Mouse (Mus musculus): ENCODE measurements around the gene Rex1bd.

Gene Rex1bd

DNA sequence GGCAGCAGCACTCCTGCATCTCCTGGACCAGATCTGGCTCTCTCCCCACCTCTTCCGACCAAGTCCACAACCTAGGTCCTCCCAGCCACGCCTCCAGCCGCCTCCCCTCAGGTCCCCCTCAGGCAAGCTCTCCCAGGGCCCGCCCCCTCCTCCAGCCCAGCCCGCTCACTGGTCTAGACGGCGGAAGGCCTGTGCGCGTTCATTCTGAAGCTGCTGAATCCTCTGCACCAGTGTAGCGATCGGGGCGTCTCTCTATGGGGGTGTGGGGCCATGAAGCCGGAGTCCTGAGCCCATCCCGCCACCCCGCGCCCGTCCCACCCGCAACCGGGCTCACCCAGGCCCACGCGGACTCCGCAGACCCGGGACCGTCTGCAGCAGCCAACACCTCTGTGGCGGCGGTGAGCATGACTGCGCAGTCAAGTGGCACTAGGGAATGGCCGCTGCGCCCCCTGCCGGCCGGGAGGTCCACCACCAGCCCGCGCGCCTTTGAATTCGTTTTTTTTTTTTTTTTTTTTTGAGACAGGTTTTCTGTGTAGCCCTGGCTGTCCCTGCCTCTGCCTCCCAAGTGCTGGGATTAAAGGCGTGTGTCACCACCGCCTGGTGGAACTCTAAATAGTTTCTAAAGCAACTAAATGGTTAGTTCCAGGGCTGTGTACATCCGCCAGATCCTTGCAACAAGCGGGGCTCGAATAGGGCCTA, at the start of gene Rex1bd:
Rex1bd (minus strand) TSS at position 425 of the 699 bp plus-strand sequence.
- peak; percentile 96 for DNase-seq

- DNase-seq = no peak
These were observed 48.7 kb upstream of the Rex1bd start for GRCm38 (mm10) chr8:70555079-70555747.

- no peak for DNase-seq
These were observed 47.2 kb upstream of the Rex1bd start for GRCm38 (mm10) chr8:70553740-70554139.

DNA sequence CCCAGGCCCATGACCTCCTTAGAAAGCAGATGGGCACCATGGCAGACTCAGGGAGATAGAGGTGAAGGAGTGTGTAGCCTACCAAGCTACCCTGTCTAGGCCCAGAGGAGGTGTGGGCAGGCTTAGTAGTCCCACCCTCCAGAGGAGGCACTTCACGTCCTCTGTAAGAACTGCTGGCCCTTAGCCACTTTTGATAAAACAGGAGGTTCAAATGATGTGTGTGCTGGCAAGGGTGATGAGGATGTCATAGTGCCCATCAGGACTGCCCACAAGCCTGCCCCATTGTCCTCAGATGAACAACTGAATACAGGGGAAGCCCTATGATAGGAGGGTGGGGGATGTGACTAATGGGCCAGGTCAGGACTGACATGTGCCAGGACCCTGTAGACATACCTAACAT, 46.3 kb upstream of the Rex1bd start:
- no peak for DNase-seq

- no peak for DNase-seq
These were observed 45.1 kb upstream of the Rex1bd start for GRCm38 (mm10) chr8:70551558-70552161.

- DNase-seq = no peak
These were observed 43.0 kb upstream of the Rex1bd start for GRCm38 (mm10) chr8:70549412-70550184.

- DNase-seq = no peak
These were observed 41.2 kb upstream of the Rex1bd start for GRCm38 (mm10) chr8:70547762-70548161.

- DNase-seq = no peak
These were observed 39.9 kb upstream of the Rex1bd start for GRCm38 (mm10) chr8:70546412-70546811.

DNA sequence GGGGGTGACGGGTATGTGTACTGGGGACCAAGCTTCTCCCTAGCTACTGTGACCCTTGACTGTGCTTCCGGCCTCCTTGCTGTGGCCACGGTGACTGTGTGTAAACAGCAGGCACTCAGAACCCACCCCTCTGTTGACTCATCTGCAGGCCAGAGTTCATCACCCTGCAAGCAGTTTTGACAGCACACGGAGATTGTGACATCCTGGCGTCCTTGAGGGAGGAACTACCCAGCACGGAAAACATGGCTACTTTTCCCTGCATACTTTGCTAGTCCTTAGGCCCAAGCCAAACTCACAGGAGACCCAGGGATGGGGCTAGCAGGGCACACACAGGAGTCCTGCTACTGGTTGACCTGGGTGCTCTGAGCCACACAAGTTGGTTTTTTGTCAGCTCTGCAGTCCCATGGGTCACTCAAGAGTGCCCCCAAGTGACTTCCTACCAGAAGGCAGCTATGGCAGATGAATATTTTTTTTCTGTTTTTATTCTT, 37.7 kb upstream of the Rex1bd start:
- DNase-seq = no peak

DNA sequence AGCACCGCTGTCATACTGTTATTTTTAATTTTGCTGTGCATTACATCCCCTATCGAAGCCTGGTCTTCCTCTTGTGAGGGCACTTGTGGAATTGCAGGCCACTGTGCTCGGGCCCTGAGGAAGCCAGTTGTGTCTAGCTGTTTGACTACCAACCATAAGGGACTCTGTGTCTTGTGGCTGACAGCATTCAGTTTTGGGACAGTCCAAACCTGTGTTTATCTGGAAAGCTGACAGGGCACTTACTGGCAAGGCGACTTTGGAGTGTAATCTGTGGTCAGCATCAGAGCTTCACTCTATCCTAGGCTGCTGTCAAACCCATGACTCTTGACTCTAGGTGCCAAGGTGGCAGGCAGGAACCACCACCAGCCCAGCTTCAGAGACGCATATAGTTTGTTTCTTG, 34.5 kb upstream of the Rex1bd start:
- DNase-seq = no peak

DNA sequence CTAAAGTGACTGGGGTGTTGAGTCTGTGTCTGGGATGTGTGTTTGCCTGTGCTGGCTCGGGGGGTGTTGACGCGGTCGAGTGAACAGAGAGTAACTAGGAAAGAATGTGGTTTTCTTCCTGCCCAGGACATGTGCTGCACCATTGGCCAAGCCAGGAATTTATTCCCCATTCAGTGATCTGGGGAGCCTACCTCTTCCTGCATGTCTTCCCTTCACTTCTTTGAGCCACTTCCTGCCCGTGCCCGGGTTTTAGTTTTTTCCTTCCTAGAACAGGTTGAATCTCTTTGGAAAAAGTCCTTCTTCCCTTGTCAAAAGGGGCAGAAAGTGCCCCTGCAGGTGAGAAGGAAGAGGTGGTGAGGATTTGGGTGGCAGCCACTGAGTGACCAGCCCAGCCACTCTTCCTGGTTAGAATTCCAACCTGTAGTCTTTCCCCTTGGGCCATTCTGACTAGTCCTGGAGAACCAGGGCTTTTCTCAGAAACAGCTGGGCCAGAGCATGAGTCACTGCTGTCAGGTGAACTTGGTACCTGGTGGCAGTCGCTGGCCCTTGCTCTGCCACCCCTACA, 34.0 kb upstream of the Rex1bd start:
- DNase-seq = no peak

- no peak for DNase-seq
These were observed 33.5 kb upstream of the Rex1bd start for GRCm38 (mm10) chr8:70540013-70540506.

GRCm38 (mm10) chr8:70539077-70539813, 32.7 kb upstream of the Rex1bd start, which contains the start of gene Ell:
Gene Ell, plus strand, starts transcription at chr8:70539457.
- peak; percentile 99 for DNase-seq

DNA sequence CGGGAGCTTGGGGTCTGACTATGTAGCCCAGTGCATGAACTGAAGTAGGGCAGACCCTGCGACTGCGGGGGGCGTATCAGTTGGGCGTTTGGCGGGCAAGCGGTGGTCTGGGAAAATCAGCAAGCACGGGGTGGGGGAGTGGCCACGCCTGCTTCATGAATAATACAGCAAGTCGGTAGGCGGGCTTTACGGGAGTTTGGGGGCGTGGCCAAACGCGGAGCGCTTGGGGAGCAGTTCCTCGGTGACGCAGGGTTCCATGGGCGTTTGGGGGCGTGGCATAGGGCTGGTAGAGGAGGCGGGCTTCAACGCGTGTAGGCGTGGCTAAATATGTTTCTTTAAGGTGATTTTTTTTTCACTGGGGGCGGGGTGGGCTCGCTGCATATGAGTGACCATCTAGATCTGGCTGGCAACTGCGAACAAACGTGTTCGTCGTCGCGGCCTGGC, 32.1 kb upstream of the Rex1bd start:
- DNase-seq = peak; percentile 100

DNA sequence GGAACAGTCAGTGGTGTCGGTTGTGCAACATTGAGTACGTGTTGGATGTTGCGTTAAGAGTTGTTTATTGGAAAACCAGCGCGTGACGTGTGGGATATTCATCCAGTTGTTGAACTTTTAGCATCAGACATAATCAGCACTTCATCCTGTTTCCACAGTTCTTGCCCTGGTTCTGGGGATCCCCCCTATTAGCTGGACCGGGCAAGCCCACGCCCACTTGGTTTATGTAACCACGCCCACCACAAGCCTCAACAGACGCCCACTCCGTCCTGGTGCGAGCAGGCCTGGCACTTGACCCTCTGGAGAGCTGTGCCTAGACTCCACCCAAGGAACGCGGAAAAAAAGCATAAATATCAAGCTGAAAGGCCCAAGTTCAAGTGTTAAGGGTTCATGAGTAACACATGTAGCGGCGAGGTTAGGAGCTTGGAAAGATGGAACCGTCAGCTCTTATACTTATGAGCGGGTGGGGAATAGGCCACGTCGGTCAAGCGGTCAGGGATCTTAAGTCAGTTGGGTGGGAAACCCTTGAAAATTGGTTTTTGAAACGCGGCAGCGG, 31.6 kb upstream of the Rex1bd start:
- DNase-seq = peak; percentile 42

DNA sequence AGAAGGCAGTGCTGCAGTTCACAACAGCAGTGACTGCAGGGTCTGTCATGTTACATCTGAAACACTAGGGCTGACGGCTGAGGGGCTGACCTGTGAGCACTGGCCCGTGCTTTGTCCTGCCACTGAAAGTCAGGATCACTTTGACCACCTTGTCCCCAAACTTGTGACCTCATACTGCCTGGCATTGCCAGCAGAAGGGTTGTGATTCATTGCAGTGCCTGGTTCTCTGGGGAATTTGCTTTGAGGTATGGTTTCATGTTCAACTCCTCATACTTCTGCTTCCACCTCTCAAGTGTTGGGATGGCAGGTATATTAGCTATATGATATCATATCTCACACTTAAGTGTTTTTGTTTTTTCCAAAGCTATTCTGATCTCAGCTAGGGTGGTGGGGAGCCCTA, 29.1 kb upstream of the Rex1bd start:
- no peak for DNase-seq

DNA sequence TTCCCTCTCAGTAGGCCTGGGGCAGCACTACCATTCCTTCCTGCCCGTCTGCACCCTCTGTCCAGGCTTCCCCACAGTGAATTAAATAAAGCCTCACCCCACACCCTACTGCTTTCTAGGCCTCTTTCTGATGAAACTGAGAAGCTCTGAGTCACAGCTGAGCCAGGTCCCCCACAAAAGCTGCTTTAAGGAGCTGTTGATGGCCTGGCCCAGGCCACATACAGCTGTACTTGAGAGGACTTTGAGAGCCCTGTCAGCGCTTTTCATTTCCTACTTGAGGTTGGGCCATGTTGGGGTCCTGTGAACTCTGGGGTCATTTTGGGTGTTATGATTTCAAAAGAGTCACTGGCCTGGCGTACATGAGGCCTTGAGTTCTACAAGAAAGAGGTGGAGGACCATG, 28.7 kb upstream of the Rex1bd start:
- no peak for DNase-seq

GRCm38 (mm10) chr8:70534281-70534680, 27.7 kb upstream of the Rex1bd start:
- DNase-seq = no peak

DNA sequence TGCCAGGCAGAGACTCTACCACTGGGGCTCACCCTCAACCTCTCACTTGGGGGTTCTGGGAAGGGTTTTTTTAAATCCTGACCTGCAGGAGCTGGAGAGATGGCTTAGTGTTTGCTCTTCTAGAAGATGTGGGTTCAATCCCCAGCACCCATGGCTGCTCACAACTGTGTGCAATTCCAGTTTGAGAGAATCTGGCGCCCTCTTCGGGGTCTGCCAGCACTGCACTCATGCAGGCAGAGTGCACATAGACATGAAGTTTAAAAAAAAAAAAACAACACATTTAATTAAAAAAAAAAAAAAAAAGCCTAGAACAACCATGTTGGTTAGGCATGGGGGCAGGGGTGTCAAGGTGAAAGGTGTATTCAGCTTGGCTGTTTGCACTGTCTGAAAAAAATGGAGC, 23.8 kb upstream of the Rex1bd start:
- no peak for DNase-seq

GRCm38 (mm10) chr8:70529741-70530161, 23.2 kb upstream of the Rex1bd start:
- no peak for DNase-seq

DNA sequence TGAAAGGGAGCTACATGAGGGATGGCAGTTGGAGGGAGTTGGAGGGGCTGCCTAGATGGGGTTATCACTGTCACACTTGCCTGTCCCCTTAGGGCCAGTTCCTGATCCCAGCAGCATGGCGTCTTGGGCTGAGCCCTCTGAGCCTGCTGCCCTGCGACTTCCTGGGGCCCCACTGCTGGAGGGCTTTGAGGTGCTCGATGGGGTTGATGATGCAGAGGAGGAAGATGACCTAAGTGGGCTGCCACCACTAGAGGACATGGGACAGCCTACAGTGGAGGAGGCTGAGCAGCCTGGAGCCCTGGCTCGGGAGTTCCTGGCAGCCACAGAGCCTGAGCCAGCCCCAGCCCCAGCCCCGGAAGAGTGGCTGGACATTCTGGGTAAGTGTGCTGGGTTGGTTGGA, 22.7 kb upstream of the Rex1bd start:
- DNase-seq = no peak

All from right cerebral cortex, postnatal 14 days (tissue).